Mouse (Mus musculus) thymus, postnatal 14 days (tissue): ENCODE measurements around the gene Ppp1r14d.

Experiments used
- DNase-seq: peaks from one replicate; pipeline ENCODE4 v3.0.0; 2021

The Ppp1r14d gene

GRCm38 (mm10) chr2:119236682-119237209 is 7.0 kb upstream of the Ppp1r14d start:
- DNase-seq: no peak

- no peak for DNase-seq
These were observed 20.6 kb downstream of the Ppp1r14d start for GRCm38 (mm10) chr2:119209176-119209507.

GRCm38 (mm10) chr2:119208344-119209175 is 21.1 kb downstream of the Ppp1r14d start, which contains the start of the genes Zfyve19 and Dnajc17:
TSS of gene Zfyve19 (plus strand) at chr2:119208617.
TSS of gene Dnajc17 (minus strand) at chr2:119208795.
- DNase-seq: peak; percentile 95

- DNase-seq: no peak
These were observed 21.8 kb downstream of the Ppp1r14d start for GRCm38 (mm10) chr2:119207961-119208343.

- no peak for DNase-seq
These were observed 25.7 kb downstream of the Ppp1r14d start for GRCm38 (mm10) chr2:119203871-119204460.

- DNase-seq: no peak
These were observed 26.7 kb downstream of the Ppp1r14d start for GRCm38 (mm10) chr2:119202914-119203453.

GRCm38 (mm10) chr2:119198934-119199333 is 30.8 kb downstream of the Ppp1r14d start:
- no peak for DNase-seq

- DNase-seq: no peak
These were observed 31.7 kb downstream of the Ppp1r14d start for GRCm38 (mm10) chr2:119198049-119198448.

GRCm38 (mm10) chr2:119197493-119197892 is 32.2 kb downstream of the Ppp1r14d start:
- no peak for DNase-seq

GRCm38 (mm10) chr2:119196316-119197108 is 33.2 kb downstream of the Ppp1r14d start:
- DNase-seq: no peak

GRCm38 (mm10) chr2:119194140-119194539 is 35.6 kb downstream of the Ppp1r14d start:
- DNase-seq: no peak

- DNase-seq: no peak
These were observed 38.7 kb downstream of the Ppp1r14d start for GRCm38 (mm10) chr2:119190969-119191368.

GRCm38 (mm10) chr2:119189029-119189710 is 40.5 kb downstream of the Ppp1r14d start:
- peak; percentile 85 for DNase-seq

GRCm38 (mm10) chr2:119182914-119183313 is 46.8 kb downstream of the Ppp1r14d start:
- DNase-seq: no peak

GRCm38 (mm10) chr2:119177384-119177939 is 52.2 kb downstream of the Ppp1r14d start:
- no peak for DNase-seq

GRCm38 (mm10) chr2:119176761-119177160 is 52.9 kb downstream of the Ppp1r14d start:
- DNase-seq: no peak

GRCm38 (mm10) chr2:119175614-119176013 is 54.1 kb downstream of the Ppp1r14d start:
- DNase-seq: no peak

- DNase-seq: no peak
These were observed 54.8 kb downstream of the Ppp1r14d start for GRCm38 (mm10) chr2:119174866-119175265.

GRCm38 (mm10) chr2:119173991-119174651 is 55.6 kb downstream of the Ppp1r14d start, which contains the start of gene Gm14137:
TSS of gene Gm14137 (plus strand) at chr2:119174509.
- no peak for DNase-seq

- no peak for DNase-seq
These were observed 56.7 kb downstream of the Ppp1r14d start for GRCm38 (mm10) chr2:119172862-119173576.

GRCm38 (mm10) chr2:119172446-119172845 is 57.3 kb downstream of the Ppp1r14d start:
- no peak for DNase-seq
